Mouse (Mus musculus): ENCODE measurements at regions not wholly inside any gene's neighbourhood (a gene's known extent, or its start where the extent isn't known, plus 50 kb on each side); places are given as distances from the start of the nearest gene placed in this dataset.

GRCm38 (mm10) chr3:18928401-18929104, 699.9 kb downstream of the 1700064H15Rik start:
- intact Hi-C loops (cut with DNase I) = no loop called here

- intact Hi-C loops (cut with DNase I) = no loop called here
These were observed 699.4 kb downstream of the 1700064H15Rik start for GRCm38 (mm10) chr3:18929105-18929492.

- intact Hi-C loops (cut with DNase I) = no loop called here
These were observed 695.3 kb downstream of the 1700064H15Rik start for GRCm38 (mm10) chr3:18932983-18933726.

GRCm38 (mm10) chr3:18934891-18935290, 693.6 kb downstream of the 1700064H15Rik start:
- intact Hi-C loops (cut with DNase I) = no loop called here

GRCm38 (mm10) chr3:18937333-18938122, 690.9 kb downstream of the 1700064H15Rik start:
- intact Hi-C loops (cut with DNase I) = no loop called here

- intact Hi-C loops (cut with DNase I) = no loop called here
These were observed 686.9 kb downstream of the 1700064H15Rik start for GRCm38 (mm10) chr3:18941301-18942177.

- intact Hi-C loops (cut with DNase I) = no loop called here
These were observed 668.1 kb downstream of the 1700064H15Rik start for GRCm38 (mm10) chr3:18960341-18960740.

GRCm38 (mm10) chr3:18988662-18989061, 639.8 kb downstream of the 1700064H15Rik start:
- intact Hi-C loops (cut with DNase I) = no loop called here

- intact Hi-C loops (cut with DNase I) = no loop called here
These were observed 638.8 kb downstream of the 1700064H15Rik start for GRCm38 (mm10) chr3:18989577-18990240.

GRCm38 (mm10) chr3:19000179-19000578, 628.3 kb downstream of the 1700064H15Rik start:
- intact Hi-C loops (cut with DNase I) = no loop called here

- intact Hi-C loops (cut with DNase I) = no loop called here
These were observed 626.4 kb downstream of the 1700064H15Rik start for GRCm38 (mm10) chr3:19002056-19002455.

GRCm38 (mm10) chr3:19004792-19005191, 623.7 kb downstream of the 1700064H15Rik start:
- intact Hi-C loops (cut with DNase I) = no loop called here

GRCm38 (mm10) chr3:19044566-19044965, 583.9 kb downstream of the 1700064H15Rik start:
- intact Hi-C loops (cut with DNase I) = no loop called here

- intact Hi-C loops (cut with DNase I) = no loop called here
These were observed 582.5 kb downstream of the 1700064H15Rik start for GRCm38 (mm10) chr3:19045933-19046332.

GRCm38 (mm10) chr3:19046610-19047009, 581.9 kb downstream of the 1700064H15Rik start:
- intact Hi-C loops (cut with DNase I) = no loop called here

- intact Hi-C loops (cut with DNase I) = no loop called here
These were observed 572.5 kb downstream of the 1700064H15Rik start for GRCm38 (mm10) chr3:19055961-19056360.

- intact Hi-C loops (cut with DNase I) = no loop called here
These were observed 571.9 kb downstream of the 1700064H15Rik start for GRCm38 (mm10) chr3:19056623-19057022.

- intact Hi-C loops (cut with DNase I) = loop anchor here (5.0 to 10.0 kb wide), 2 partner anchors 905 to 1223 kb away; no protein-coding TSS in a partner anchor
These were observed 568.3 kb downstream of the 1700064H15Rik start for GRCm38 (mm10) chr3:19059906-19060870.

Measured in adrenal gland (tissue).